Mouse (Mus musculus) lung, embryonic 15.5 days (tissue): Measurements from ENCODE around the gene Gm6657. TPM values are rescaled to one million over a fixed set of nuclear protein-coding genes. Genes with fewer than 3 reads are reported as not detected.
A peak's percentile ranks its signal among the peaks of the same experiment; 100 is the strongest.

Experiments used
- ATAC-seq: fragments of 200-750 bp; cut with Nextera tagmentation; 2 replicates; pipeline ENCODE4 v1.8.0; 2017; ENCODE audit warnings: moderate number of reproducible peaks, borderline replicate concordance; ENCODE audit not compliant: low FRiP score, low TSS enrichment; ENCODE audit errors: extremely low read depth
- H3K27ac ChIP-seq: fragments of 300-500 bp; sonication (generic); 2 replicates; pipeline ENCODE4 v1.5.1; 2015; ENCODE audit warnings: moderate library complexity, mild to moderate bottlenecking, inconsistent platforms
- H3K27me3 ChIP-seq: fragments of 300-500 bp; sonication (generic); 2 replicates; pipeline ENCODE4 v1.6.1; 2015; ENCODE audit warnings: inconsistent platforms
- H3K36me3 ChIP-seq: fragments of 300-500 bp; sonication (generic); 2 replicates; pipeline ENCODE4 v1.6.1; 2015; ENCODE audit warnings: inconsistent platforms
- H3K4me1 ChIP-seq: fragments of 300-500 bp; sonication (generic); 2 replicates; pipeline ENCODE4 v1.6.1; 2015; ENCODE audit warnings: inconsistent platforms
- H3K4me2 ChIP-seq: fragments of 300-500 bp; sonication (generic); 2 replicates; pipeline ENCODE4 v1.6.1; 2015; ENCODE audit warnings: inconsistent platforms, mild to moderate bottlenecking, moderate library complexity
- H3K4me3 ChIP-seq: fragments of 300-500 bp; sonication (generic); 2 replicates; pipeline ENCODE4 v1.5.1; 2015; ENCODE audit warnings: mild to moderate bottlenecking, inconsistent platforms
- H3K9ac ChIP-seq: fragments of 300-500 bp; sonication (generic); 2 replicates; pipeline ENCODE4 v1.6.1; 2015; ENCODE audit warnings: inconsistent platforms
- H3K9me3 ChIP-seq: fragments of 300-500 bp; sonication (generic); 2 replicates; pipeline ENCODE4 v1.6.1; 2016; ENCODE audit warnings: inconsistent platforms
- WGBS: fragments of 180-500 bp; shearing (Covaris S2); methylation state at CpG from one replicate; pipeline ENCODE4 v1.1.7; 2015; 5-methylcytosine and 5-hydroxymethylcytosine counted together
- polyA plus RNA-seq: library from polyadenylated mRNA; unstranded; fragments of >200 nt; fragmentation: Nextera tagmentation; extraction: Ambion mirVana; gene quantifications from 2 replicates; pipeline ENCODE4 v1.2.1, GENCODE M21; 2015

Gene Gm6657
- polyA plus RNA-seq, 1 experiment from 2014 or later = not detected

DNA sequence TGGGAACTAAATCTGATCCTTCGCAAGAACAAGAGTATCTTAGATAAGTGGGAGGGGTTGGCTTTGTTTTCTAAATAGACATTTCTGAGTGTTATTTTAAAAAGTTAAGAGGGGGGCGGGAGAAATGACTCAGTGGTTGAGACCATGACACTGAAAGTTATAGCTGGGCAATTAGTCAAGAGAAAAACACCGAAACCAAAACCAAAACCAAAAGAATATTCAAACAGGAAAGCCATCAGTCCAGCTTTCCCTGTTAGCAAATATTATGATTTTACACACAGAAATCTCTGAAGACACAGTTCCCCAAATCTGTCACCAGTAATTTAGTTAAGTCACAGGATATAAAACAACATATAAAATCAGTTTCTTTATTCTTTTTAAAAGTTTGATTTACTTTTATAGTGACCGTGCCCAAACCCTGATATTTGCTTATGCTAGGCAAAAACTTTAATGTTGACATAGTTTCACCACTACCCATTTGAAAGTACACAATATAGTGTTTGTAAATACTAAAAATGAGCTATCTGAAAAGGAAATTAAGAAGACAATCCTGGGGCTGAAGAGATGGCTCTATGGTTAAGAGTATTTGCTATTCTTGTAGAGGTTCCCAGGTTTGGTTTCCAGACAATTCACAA lies 25.3 kb downstream of the Gm6657 start:
- H3K36me3 ChIP-seq = no peaks in the 10 kb centered on the region
- no peaks in the 10 kb centered on the region for H3K4me1 ChIP-seq
- no peak overlapping the region for H3K4me3 ChIP-seq
- ATAC-seq = no peak
- no peak overlapping the region for H3K4me2 ChIP-seq
- no peak overlapping the region for H3K27ac ChIP-seq
- 63% methylated on average over 4 of the region's 4 CpGs for WGBS
- H3K27me3 ChIP-seq = no peaks in the 10 kb centered on the region
- no peak overlapping the region for H3K9ac ChIP-seq
- no peaks in the 10 kb centered on the region for H3K9me3 ChIP-seq

DNA sequence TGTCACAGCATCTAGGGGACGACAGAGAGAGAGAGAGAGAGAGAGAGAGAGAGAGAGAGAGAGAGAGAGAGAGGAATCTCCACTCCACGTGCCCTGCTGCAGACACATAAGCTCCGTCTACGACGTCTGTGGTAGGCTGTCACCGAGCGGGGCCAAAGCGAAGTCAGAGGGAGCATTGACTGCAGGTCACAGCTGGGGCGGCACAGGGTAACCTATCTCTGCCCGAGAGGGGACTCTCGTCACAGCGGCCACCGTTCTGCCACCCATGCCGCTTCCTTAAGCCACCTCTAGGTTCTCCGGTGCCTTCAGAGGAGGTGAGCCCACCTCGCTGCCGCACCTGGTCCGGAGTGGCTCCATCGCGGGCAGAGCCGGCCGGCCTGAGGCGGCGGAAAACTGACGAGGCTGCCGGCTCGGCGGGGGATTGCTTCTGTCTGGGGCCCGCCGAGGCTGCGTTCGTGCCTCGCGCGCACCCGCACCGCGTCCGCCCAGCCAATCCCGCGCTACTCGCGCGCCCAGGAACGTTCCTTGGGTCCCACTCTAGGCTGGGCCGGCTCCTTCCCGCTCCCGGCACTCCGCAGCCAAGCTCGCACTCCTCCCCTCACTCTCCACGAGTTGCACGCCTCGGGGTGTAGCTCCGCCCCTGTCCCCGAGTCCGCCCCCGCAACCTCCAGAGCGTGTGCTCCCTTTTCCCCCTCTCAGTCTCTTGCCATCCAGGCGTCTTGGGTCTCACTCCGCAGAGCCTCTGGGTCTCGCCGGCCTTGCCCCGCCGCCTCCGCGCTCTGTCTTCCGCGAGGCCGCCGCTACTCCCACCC lies 31.9 kb downstream of the Gm6657 start, which contains the start of gene Gphn:
Gene Gphn, plus strand, starts transcription at position 673 of the 812 bp plus-strand sequence.
- peak; percentile 97 for ATAC-seq
- Histone ChIP-seq H3K4me3 (peak within 1 kb of the TSS; percentile 98), H3K36me3 (no peaks in the 10 kb centered on the region), H3K4me1 (peaks cover 4% of the 10 kb centered on the region), H3K4me2 (peak within 1 kb of the TSS; percentile 82), H3K9me3 (no peaks in the 10 kb centered on the region), H3K9ac (peak within 1 kb of the TSS; percentile 84), H3K27ac (peak within 1 kb of the TSS; percentile 100), H3K27me3 (no peaks in the 10 kb centered on the region)
- WGBS = under 1% methylated on average over 67 of the region's 70 CpGs

DNA sequence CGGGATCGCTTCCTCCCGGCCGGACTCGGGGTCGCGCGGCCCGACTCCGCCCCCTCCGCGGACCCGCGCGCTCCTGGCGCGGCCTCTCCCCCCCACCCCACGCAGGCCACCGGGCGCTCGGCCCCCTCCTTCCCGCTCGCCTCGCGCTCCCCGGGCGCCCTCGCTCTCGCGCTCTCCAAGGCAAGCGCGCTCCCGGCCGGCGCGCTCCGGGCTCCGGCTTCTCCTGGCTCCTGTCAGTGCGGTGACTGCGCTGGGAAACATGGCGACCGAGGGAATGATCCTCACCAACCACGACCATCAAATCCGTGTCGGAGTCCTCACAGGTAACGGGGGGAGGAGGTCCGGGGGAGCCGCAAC lies 32.5 kb downstream of the Gm6657 start:
- peak overlapping the region; percentile 100 for H3K27ac ChIP-seq
- 0% methylated on average over 47 of the region's 48 CpGs for WGBS
- peak overlapping the region; percentile 82 for H3K4me2 ChIP-seq
- H3K4me3 ChIP-seq = peak overlapping the region; percentile 98
- peaks cover 4% of the 10 kb centered on the region for H3K4me1 ChIP-seq
- H3K36me3 ChIP-seq = no peaks in the 10 kb centered on the region
- H3K27me3 ChIP-seq = no peaks in the 10 kb centered on the region
- peak overlapping the region; percentile 84 for H3K9ac ChIP-seq
- ATAC-seq = peak; percentile 92
- no peaks in the 10 kb centered on the region for H3K9me3 ChIP-seq

GRCm38 (mm10) chr12:78227021-78227932 lies 33.2 kb downstream of the Gm6657 start:
- Histone ChIP-seq H3K4me1 (peaks cover 4% of the 10 kb centered on the region), H3K4me3 (peak overlapping the region; percentile 98), H3K27me3 (no peaks in the 10 kb centered on the region), H3K27ac (peak overlapping the region; percentile 100), H3K4me2 (peak overlapping the region; percentile 82), H3K9ac (peak overlapping the region; percentile 84), H3K9me3 (no peaks in the 10 kb centered on the region), H3K36me3 (no peaks in the 10 kb centered on the region)
- peak; percentile 12; the same call in 1 of the 2 replicates for ATAC-seq
- WGBS = under 1% methylated on average over 52 of the region's 57 CpGs

- 54% methylated on average over 4 of the region's 4 CpGs for WGBS
- Histone ChIP-seq H3K9me3 (no peaks in the 10 kb centered on the region), H3K27me3 (no peaks in the 10 kb centered on the region), H3K9ac (0 out of 2 replicates have a peak overlapping the region, but pooled peaks have one; percentile 84), H3K4me3 (peak overlapping the region; percentile 98), H3K27ac (no peak overlapping the region), H3K36me3 (no peaks in the 10 kb centered on the region), H3K4me1 (peaks cover 4% of the 10 kb centered on the region), H3K4me2 (peak overlapping the region; percentile 82)
- no peak for ATAC-seq
Measured at GRCm38 (mm10) chr12:78228139-78228538, 34.1 kb downstream of the Gm6657 start.

- Histone ChIP-seq H3K27ac (no peak overlapping the region), H3K4me2 (no peak overlapping the region), H3K27me3 (no peaks in the 10 kb centered on the region), H3K9ac (no peak overlapping the region), H3K36me3 (no peaks in the 10 kb centered on the region), H3K4me1 (peaks cover 4% of the 10 kb centered on the region), H3K4me3 (no peak overlapping the region), H3K9me3 (no peaks in the 10 kb centered on the region)
- no peak for ATAC-seq
Measured at GRCm38 (mm10) chr12:78232560-78232959, 38.5 kb downstream of the Gm6657 start.

DNA sequence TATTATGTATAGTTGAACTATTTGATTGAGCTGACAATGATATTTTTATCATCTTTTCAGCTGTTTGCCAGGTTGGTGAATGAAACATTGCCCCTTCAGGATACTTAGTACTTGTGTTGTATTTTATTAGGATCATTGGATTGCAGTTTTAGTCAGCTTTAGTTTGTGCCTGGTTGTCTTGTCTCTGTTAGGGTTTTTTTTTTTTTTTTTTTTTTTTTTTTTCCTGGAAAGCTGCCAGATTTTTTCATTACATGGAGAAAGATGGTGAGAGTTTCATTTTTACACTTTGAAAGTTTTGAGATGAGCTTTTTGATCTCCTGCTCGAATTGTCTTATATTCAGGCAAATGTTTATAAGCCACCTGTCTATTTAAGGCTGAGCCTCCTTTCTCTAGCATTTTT lies 54.3 kb downstream of the Gm6657 start:
- 25% methylated on average over 1 of the region's 1 CpGs for WGBS
- no peak overlapping the region for H3K4me3 ChIP-seq
- no peaks in the 10 kb centered on the region for H3K4me1 ChIP-seq
- H3K9me3 ChIP-seq = no peaks in the 10 kb centered on the region
- H3K36me3 ChIP-seq = no peaks in the 10 kb centered on the region
- no peaks in the 10 kb centered on the region for H3K27me3 ChIP-seq
- no peak overlapping the region for H3K4me2 ChIP-seq
- no peak overlapping the region for H3K9ac ChIP-seq
- no peak for ATAC-seq
- no peak overlapping the region for H3K27ac ChIP-seq

DNA sequence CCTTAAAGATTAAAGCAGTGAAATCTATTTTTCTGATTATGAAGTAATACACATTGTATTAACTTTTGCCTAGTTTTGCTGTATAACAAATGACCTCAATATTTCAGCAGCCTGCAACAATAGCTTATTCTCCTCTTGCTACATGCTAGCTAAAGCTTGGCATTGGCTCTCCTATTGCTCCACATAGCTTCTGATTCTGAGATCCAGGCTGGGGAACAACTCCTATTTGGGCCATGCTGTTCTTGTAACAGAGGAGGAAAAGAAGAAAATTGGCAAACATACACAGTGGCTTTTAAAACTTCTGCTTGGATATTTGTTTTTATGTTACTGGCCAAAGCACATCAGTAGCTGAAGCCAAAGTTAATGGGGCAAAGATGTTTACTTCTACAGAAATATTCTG lies 55.1 kb downstream of the Gm6657 start:
- H3K27ac ChIP-seq = no peak overlapping the region
- no peaks in the 10 kb centered on the region for H3K9me3 ChIP-seq
- no peak overlapping the region for H3K4me2 ChIP-seq
- no peak overlapping the region for H3K9ac ChIP-seq
- no peak overlapping the region for H3K4me3 ChIP-seq
- ATAC-seq = no peak
- H3K4me1 ChIP-seq = no peaks in the 10 kb centered on the region
- no peaks in the 10 kb centered on the region for H3K27me3 ChIP-seq
- no peaks in the 10 kb centered on the region for H3K36me3 ChIP-seq

Other genes starting within 250 kb of the Gm6657 start
- 13.6 and 14.6 TPM in 2 replicates for gene Gphn, start 32.1 kb downstream of the Gm6657 start, polyA plus RNA-seq